Mouse (Mus musculus): Measurements from ENCODE around the gene Apaf1. TPM values are rescaled to one million over a fixed set of nuclear protein-coding genes. Genes with fewer than 3 reads are reported as not detected.

Gene Apaf1
- total RNA-seq (2014; rRNA removed; ENCODE audit: low replicate concordance): 21.8 and 31.7 TPM in 2 replicates
- polyA plus RNA-seq (2015; fragmentation: Nextera tagmentation; extraction: Ambion mirVana): 5.1 and 6.2 TPM in 2 replicates

DNA sequence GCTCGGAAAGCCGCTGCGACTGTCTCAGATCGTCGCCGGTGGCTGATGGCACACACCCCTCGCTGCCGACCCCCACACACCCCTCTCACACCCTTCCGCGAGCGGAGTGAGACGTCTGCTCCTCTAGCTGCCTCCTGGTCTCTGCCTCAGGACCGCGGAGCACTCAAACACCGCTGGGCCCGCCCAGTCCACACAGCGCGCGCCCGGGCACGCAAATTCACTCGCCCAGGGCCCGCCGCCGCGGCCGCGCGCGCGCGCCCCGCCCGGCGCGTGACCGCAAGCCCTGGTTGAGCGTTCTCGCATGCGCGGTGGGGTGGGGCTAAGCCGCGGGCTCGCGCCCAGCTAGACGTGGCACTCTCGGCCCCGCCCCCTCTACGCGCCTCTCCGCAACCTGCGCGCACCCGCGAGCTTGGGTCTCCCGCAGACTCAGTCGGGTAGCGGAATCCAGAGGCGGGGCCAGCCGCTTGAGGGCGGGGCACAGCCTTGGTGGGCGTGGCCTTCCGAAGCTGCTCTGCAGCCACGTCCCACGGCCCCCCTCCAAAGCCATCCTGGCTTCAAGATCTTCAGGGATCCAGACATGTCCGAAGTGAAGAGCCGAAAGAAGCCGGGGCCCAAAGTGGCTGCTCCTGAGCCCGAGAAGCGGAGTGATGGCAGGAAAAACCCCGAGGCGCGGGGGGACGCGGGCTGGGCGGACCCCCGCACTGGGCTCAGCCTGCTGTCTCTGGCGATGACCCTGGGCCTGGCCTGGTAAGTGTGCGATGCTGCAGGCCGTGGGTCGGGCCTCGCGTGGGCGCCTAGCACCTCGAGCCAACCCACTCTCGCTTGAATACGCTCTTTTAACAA is at the start of gene Apaf1, which contains the start of gene Ikbip:
Gene Apaf1 (minus strand): TSS at position 221 of the 843 bp plus-strand sequence.
Gene Ikbip (plus strand): TSS at position 391 of the 843 bp plus-strand sequence.
- TF ChIP-seq EP300 (IDR thresholded peaks at IDR 0.05; ENCODE audit: low read depth) (no peak), CTCF (IDR thresholded peaks at IDR 0.05; ENCODE audit: low read depth) (no peak)
- Histone ChIP-seq H3K27ac (ENCODE audit: low read depth) (peak within 1 kb of the TSS; percentile 84), H3K4me3 (ENCODE audit: low read depth, low read length) (peak within 1 kb of the TSS; percentile 88), H3K36me3 (replicated peaks; ENCODE audit: control insufficient read depth, insufficient read depth, low read length) (peaks cover 13% of the 10 kb centered on the region; the same call in 1 of the 2 replicates), H3K27me3 (ENCODE audit: control insufficient read depth, insufficient read depth, low read length) (no peaks in the 10 kb centered on the region), H3K9me3 (replicated peaks; ENCODE audit: control insufficient read depth, low read length) (no peaks in the 10 kb centered on the region), H3K4me2 (ENCODE audit: low read depth, low read length) (peak within 1 kb of the TSS; percentile 98), H3K4me1 (ENCODE audit: control insufficient read depth, insufficient read depth) (peaks cover 7% of the 10 kb centered on the region; the same call in 1 of the 2 replicates), H3K9ac (replicated peaks; ENCODE audit: low read depth, low read length) (peak within 1 kb of the TSS; percentile 86)
- WGBS: under 1% methylated on average over 86 of the region's 87 CpGs
- ATAC-seq (ENCODE audit: insufficient read depth, low read depth) (peak; percentile 98), DNase-seq (ENCODE audit: low spot score) (peak; percentile 97)

DNA sequence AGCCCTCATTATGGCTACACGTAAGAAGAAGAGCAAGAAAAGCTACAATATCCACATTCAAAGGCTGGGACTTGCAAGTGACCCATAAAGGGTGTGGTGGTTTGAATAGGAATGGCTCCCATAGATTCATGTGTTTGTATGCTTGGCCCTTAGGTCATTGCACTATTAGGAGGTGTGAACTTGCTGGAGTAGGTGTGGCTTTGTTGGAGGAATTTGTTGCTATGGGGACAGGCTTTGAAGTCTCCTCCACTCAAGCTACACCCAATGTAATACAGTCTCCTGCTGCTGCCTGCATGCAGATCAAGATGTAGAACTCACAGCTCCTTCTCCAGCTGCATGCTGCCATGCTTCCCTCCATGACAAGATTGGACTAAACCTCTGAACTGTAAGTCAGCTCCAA is 49.0 kb upstream of the Apaf1 start:
- WGBS: 88% methylated on average over 1 of the region's 1 CpGs
- TF ChIP-seq EP300 (IDR thresholded peaks at IDR 0.05; ENCODE audit: low read depth) (no peak), CTCF (IDR thresholded peaks at IDR 0.05; ENCODE audit: low read depth) (no peak)
- DNase-seq (ENCODE audit: low spot score) (no peak), ATAC-seq (ENCODE audit: insufficient read depth, low read depth) (no peak)
- Histone ChIP-seq H3K27me3 (ENCODE audit: control insufficient read depth, insufficient read depth, low read length) (no peaks in the 10 kb centered on the region), H3K9me3 (replicated peaks; ENCODE audit: control insufficient read depth, low read length) (no peaks in the 10 kb centered on the region), H3K4me2 (ENCODE audit: low read depth, low read length) (no peak overlapping the region), H3K4me1 (ENCODE audit: control insufficient read depth, insufficient read depth) (no peaks in the 10 kb centered on the region; the same call in 1 of the 2 replicates), H3K36me3 (replicated peaks; ENCODE audit: control insufficient read depth, insufficient read depth, low read length) (no peaks in the 10 kb centered on the region), H3K4me3 (ENCODE audit: low read depth, low read length) (no peak overlapping the region), H3K9ac (replicated peaks; ENCODE audit: low read depth, low read length) (no peak overlapping the region), H3K27ac (ENCODE audit: low read depth) (no peak overlapping the region)

- Histone ChIP-seq H3K9me3 (replicated peaks; ENCODE audit: control insufficient read depth, low read length) (no peaks in the 10 kb centered on the region), H3K36me3 (replicated peaks; ENCODE audit: control insufficient read depth, insufficient read depth, low read length) (no peaks in the 10 kb centered on the region), H3K4me1 (ENCODE audit: control insufficient read depth, insufficient read depth) (no peaks in the 10 kb centered on the region; the same call in 1 of the 2 replicates), H3K4me3 (ENCODE audit: low read depth, low read length) (no peak overlapping the region), H3K4me2 (ENCODE audit: low read depth, low read length) (no peak overlapping the region), H3K27me3 (ENCODE audit: control insufficient read depth, insufficient read depth, low read length) (no peaks in the 10 kb centered on the region), H3K27ac (ENCODE audit: low read depth) (no peak overlapping the region), H3K9ac (replicated peaks; ENCODE audit: low read depth, low read length) (no peak overlapping the region)
- 92% methylated on average over 3 of the region's 3 CpGs for WGBS
- no peak for TF ChIP-seq CTCF (IDR thresholded peaks at IDR 0.05; ENCODE audit: low read depth)
- no peak for TF ChIP-seq EP300 (IDR thresholded peaks at IDR 0.05; ENCODE audit: low read depth)
- ATAC-seq (ENCODE audit: insufficient read depth, low read depth): no peak
- DNase-seq (ENCODE audit: low spot score): no peak
These were observed 48.2 kb upstream of the Apaf1 start for GRCm38 (mm10) chr10:91130792-91131191.

DNA sequence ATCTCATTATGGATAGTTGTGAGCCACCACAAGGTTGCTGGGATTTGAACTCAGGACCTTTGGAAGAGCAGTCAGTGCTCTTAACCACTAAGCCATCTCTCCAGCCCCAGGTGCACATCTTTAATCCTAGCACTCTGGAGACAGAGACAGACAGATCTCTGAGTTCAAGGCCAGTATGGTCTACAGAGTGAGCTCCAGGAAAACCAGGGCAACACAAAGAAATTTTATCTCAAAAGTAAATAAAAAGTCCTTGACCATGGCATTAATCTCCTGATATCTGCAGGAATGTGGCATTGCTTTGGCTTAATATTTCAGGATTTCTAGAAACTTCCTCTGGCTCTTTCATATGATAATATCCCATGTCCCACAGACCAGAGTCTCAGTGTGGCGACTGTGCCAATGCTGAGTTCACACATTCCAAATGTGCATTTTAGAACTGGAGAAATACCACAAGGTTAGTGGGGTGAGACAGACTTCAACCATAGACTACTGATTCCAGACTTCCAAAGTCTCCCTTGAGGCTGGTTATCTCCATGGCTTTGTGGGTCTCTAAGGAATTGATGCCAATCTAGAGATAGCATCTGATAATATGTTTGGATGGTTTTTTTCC is 46.1 kb upstream of the Apaf1 start:
- Histone ChIP-seq H3K36me3 (replicated peaks; ENCODE audit: control insufficient read depth, insufficient read depth, low read length) (no peaks in the 10 kb centered on the region), H3K4me1 (ENCODE audit: control insufficient read depth, insufficient read depth) (peaks cover 5% of the 10 kb centered on the region; the same call in 1 of the 2 replicates), H3K4me2 (ENCODE audit: low read depth, low read length) (no peak overlapping the region), H3K9me3 (replicated peaks; ENCODE audit: control insufficient read depth, low read length) (no peaks in the 10 kb centered on the region), H3K27me3 (ENCODE audit: control insufficient read depth, insufficient read depth, low read length) (no peaks in the 10 kb centered on the region), H3K9ac (replicated peaks; ENCODE audit: low read depth, low read length) (no peak overlapping the region), H3K27ac (ENCODE audit: low read depth) (no peak overlapping the region), H3K4me3 (ENCODE audit: low read depth, low read length) (no peak overlapping the region)
- WGBS: 69% methylated on average over 1 of the region's 1 CpGs
- no peak for DNase-seq (ENCODE audit: low spot score)
- no peak for TF ChIP-seq EP300 (IDR thresholded peaks at IDR 0.05; ENCODE audit: low read depth)
- TF ChIP-seq CTCF (IDR thresholded peaks at IDR 0.05; ENCODE audit: low read depth): no peak
- ATAC-seq (ENCODE audit: insufficient read depth, low read depth): no peak

- Histone ChIP-seq H3K9me3 (replicated peaks; ENCODE audit: control insufficient read depth, low read length) (no peaks in the 10 kb centered on the region), H3K9ac (replicated peaks; ENCODE audit: low read depth, low read length) (no peak overlapping the region), H3K27ac (ENCODE audit: low read depth) (peak overlapping the region; percentile 82), H3K4me3 (ENCODE audit: low read depth, low read length) (no peak overlapping the region), H3K36me3 (replicated peaks; ENCODE audit: control insufficient read depth, insufficient read depth, low read length) (no peaks in the 10 kb centered on the region), H3K4me2 (ENCODE audit: low read depth, low read length) (no peak overlapping the region), H3K4me1 (ENCODE audit: control insufficient read depth, insufficient read depth) (peaks cover 9% of the 10 kb centered on the region; the same call in 1 of the 2 replicates), H3K27me3 (ENCODE audit: control insufficient read depth, insufficient read depth, low read length) (no peaks in the 10 kb centered on the region)
- 34% methylated on average over 2 of the region's 2 CpGs for WGBS
- no peak for TF ChIP-seq EP300 (IDR thresholded peaks at IDR 0.05; ENCODE audit: low read depth)
- ATAC-seq (ENCODE audit: insufficient read depth, low read depth) (no peak), DNase-seq (ENCODE audit: low spot score) (no peak)
These were observed 44.8 kb upstream of the Apaf1 start for GRCm38 (mm10) chr10:91127395-91127794.

Measured in heart, postnatal 0 days (tissue).